Mouse (Mus musculus): ENCODE measurements around the gene Shh. TPM values are rescaled to one million over a fixed set of nuclear protein-coding genes. Genes with fewer than 3 reads are reported as not detected.

Shh gene
- polyA plus RNA-seq, 1 experiment from 2014 or later = 7.3 TPM

GRCm38 (mm10) chr5:28455721-28456120 is 11.3 kb downstream of the Shh start:
- H3K4me3 ChIP-seq = peak overlapping the region; percentile 74; the same call in 1 of the 2 replicates
- H3K27ac ChIP-seq (replicated peaks) = peak overlapping the region; percentile 29; the same call in 1 of the 2 replicates
- peaks cover 88% of the 10 kb centered on the region for H3K27me3 ChIP-seq (ENCODE audit: low read depth, poor library complexity, severe bottlenecking)
- 0 out of 2 replicates have a peak, but pooled peaks cover 8% of the 10 kb centered on the region for H3K36me3 ChIP-seq
- H3K9me3 ChIP-seq (replicated peaks) = no peaks in the 10 kb centered on the region
- 83% methylated on average over 5 of the region's 5 CpGs for WGBS
- no peak for DNase-seq (ENCODE audit: low spot score)
- peaks cover 46% of the 10 kb centered on the region for H3K4me1 ChIP-seq

- Histone ChIP-seq H3K9me3 (replicated peaks) (no peaks in the 10 kb centered on the region), H3K27ac (replicated peaks) (no peak overlapping the region), H3K36me3 (0 out of 2 replicates have a peak, but pooled peaks cover 8% of the 10 kb centered on the region), H3K27me3 (ENCODE audit: low read depth, poor library complexity, severe bottlenecking) (peaks cover 76% of the 10 kb centered on the region), H3K4me1 (peaks cover 35% of the 10 kb centered on the region), H3K4me3 (no peak overlapping the region)
- WGBS = 92% methylated on average over 6 of the region's 6 CpGs
- DNase-seq (ENCODE audit: low spot score) = peak; percentile 10
Observed at GRCm38 (mm10) chr5:28454546-28454945, 12.5 kb downstream of the Shh start.

GRCm38 (mm10) chr5:28453523-28453922 is 13.5 kb downstream of the Shh start:
- H3K4me3 ChIP-seq = no peak overlapping the region
- peak; percentile 17 for DNase-seq (ENCODE audit: low spot score)
- H3K27me3 ChIP-seq (ENCODE audit: low read depth, poor library complexity, severe bottlenecking) = peaks cover 66% of the 10 kb centered on the region
- H3K27ac ChIP-seq (replicated peaks) = no peak overlapping the region
- H3K4me1 ChIP-seq = peaks cover 24% of the 10 kb centered on the region
- H3K36me3 ChIP-seq = 0 out of 2 replicates have a peak, but pooled peaks cover 8% of the 10 kb centered on the region
- 24% methylated on average over 3 of the region's 3 CpGs for WGBS
- H3K9me3 ChIP-seq (replicated peaks) = no peaks in the 10 kb centered on the region

- Histone ChIP-seq H3K36me3 (0 out of 2 replicates have a peak, but pooled peaks cover 5% of the 10 kb centered on the region), H3K4me3 (no peak overlapping the region), H3K4me1 (peaks cover 20% of the 10 kb centered on the region), H3K27ac (replicated peaks) (no peak overlapping the region), H3K9me3 (replicated peaks) (no peaks in the 10 kb centered on the region), H3K27me3 (ENCODE audit: low read depth, poor library complexity, severe bottlenecking) (peaks cover 62% of the 10 kb centered on the region)
- WGBS = 81% methylated on average over 5 of the region's 5 CpGs
- peak; percentile 6 for DNase-seq (ENCODE audit: low spot score)
Observed at GRCm38 (mm10) chr5:28453086-28453485, 14.0 kb downstream of the Shh start.

- H3K9me3 ChIP-seq (replicated peaks) = no peaks in the 10 kb centered on the region
- peaks cover 42% of the 10 kb centered on the region for H3K27me3 ChIP-seq (ENCODE audit: low read depth, poor library complexity, severe bottlenecking)
- peaks cover 12% of the 10 kb centered on the region; the same call in 1 of the 2 replicates for H3K4me1 ChIP-seq
- peak; percentile 83 for DNase-seq (ENCODE audit: low spot score)
- no peak overlapping the region for H3K27ac ChIP-seq (replicated peaks)
- H3K36me3 ChIP-seq = no peaks in the 10 kb centered on the region
- 31% methylated on average over 6 of the region's 6 CpGs for WGBS
- H3K4me3 ChIP-seq = no peak overlapping the region
Observed at GRCm38 (mm10) chr5:28451053-28451638, 15.9 kb downstream of the Shh start.

GRCm38 (mm10) chr5:28450126-28450890 is 16.7 kb downstream of the Shh start:
- Histone ChIP-seq H3K4me3 (no peak overlapping the region), H3K27ac (replicated peaks) (no peak overlapping the region), H3K36me3 (no peaks in the 10 kb centered on the region), H3K27me3 (ENCODE audit: low read depth, poor library complexity, severe bottlenecking) (peaks cover 34% of the 10 kb centered on the region), H3K4me1 (peaks cover 9% of the 10 kb centered on the region; the same call in 1 of the 2 replicates), H3K9me3 (replicated peaks) (no peaks in the 10 kb centered on the region)
- WGBS = 70% methylated on average over 3 of the region's 3 CpGs
- peak; percentile 9 for DNase-seq (ENCODE audit: low spot score)

- Histone ChIP-seq H3K27ac (replicated peaks) (no peak overlapping the region), H3K27me3 (ENCODE audit: low read depth, poor library complexity, severe bottlenecking) (no peaks in the 10 kb centered on the region), H3K4me1 (no peaks in the 10 kb centered on the region), H3K36me3 (no peaks in the 10 kb centered on the region), H3K9me3 (replicated peaks) (no peaks in the 10 kb centered on the region), H3K4me3 (no peak overlapping the region)
- no peak for DNase-seq (ENCODE audit: low spot score)
- 93% methylated on average over 9 of the region's 9 CpGs for WGBS
Observed at GRCm38 (mm10) chr5:28425926-28426325, 41.1 kb downstream of the Shh start.

- no peak for DNase-seq (ENCODE audit: low spot score)
- H3K27me3 ChIP-seq (ENCODE audit: low read depth, poor library complexity, severe bottlenecking) = no peaks in the 10 kb centered on the region
- H3K36me3 ChIP-seq = peaks cover 16% of the 10 kb centered on the region
- H3K27ac ChIP-seq (replicated peaks) = no peak overlapping the region
- 80% methylated on average over 4 of the region's 4 CpGs for WGBS
- H3K9me3 ChIP-seq (replicated peaks) = no peaks in the 10 kb centered on the region
- H3K4me1 ChIP-seq = no peaks in the 10 kb centered on the region
- H3K4me3 ChIP-seq = no peak overlapping the region
Observed at GRCm38 (mm10) chr5:28423781-28424180, 43.3 kb downstream of the Shh start.

GRCm38 (mm10) chr5:28419640-28420265 is 47.3 kb downstream of the Shh start:
- Histone ChIP-seq H3K36me3 (peaks cover 55% of the 10 kb centered on the region), H3K9me3 (replicated peaks) (no peaks in the 10 kb centered on the region), H3K4me3 (no peak overlapping the region), H3K4me1 (no peaks in the 10 kb centered on the region), H3K27me3 (ENCODE audit: low read depth, poor library complexity, severe bottlenecking) (no peaks in the 10 kb centered on the region), H3K27ac (replicated peaks) (no peak overlapping the region)
- DNase-seq (ENCODE audit: low spot score) = no peak
- WGBS = 95% methylated on average over 12 of the region's 12 CpGs

- Histone ChIP-seq H3K27me3 (ENCODE audit: low read depth, poor library complexity, severe bottlenecking) (no peaks in the 10 kb centered on the region), H3K27ac (replicated peaks) (no peak overlapping the region), H3K9me3 (replicated peaks) (no peaks in the 10 kb centered on the region), H3K36me3 (peaks cover 65% of the 10 kb centered on the region), H3K4me3 (no peak overlapping the region), H3K4me1 (no peaks in the 10 kb centered on the region)
- 88% methylated on average over 10 of the region's 10 CpGs for WGBS
- DNase-seq (ENCODE audit: low spot score) = no peak
Observed at GRCm38 (mm10) chr5:28418734-28419133, 48.3 kb downstream of the Shh start.

GRCm38 (mm10) chr5:28416029-28416428 is 51.0 kb downstream of the Shh start:
- no peak for DNase-seq (ENCODE audit: low spot score)
- Histone ChIP-seq H3K36me3 (peaks cover 93% of the 10 kb centered on the region), H3K9me3 (replicated peaks) (no peaks in the 10 kb centered on the region)

GRCm38 (mm10) chr5:28414076-28414475 is 53.0 kb downstream of the Shh start:
- H3K9me3 ChIP-seq (replicated peaks) = no peaks in the 10 kb centered on the region
- H3K27ac ChIP-seq (replicated peaks) = no peak overlapping the region
- WGBS = 95% methylated on average over 3 of the region's 3 CpGs
- peaks cover 99% of the 10 kb centered on the region for H3K36me3 ChIP-seq
- H3K4me3 ChIP-seq = no peak overlapping the region
- H3K4me1 ChIP-seq = no peaks in the 10 kb centered on the region
- DNase-seq (ENCODE audit: low spot score) = no peak
- H3K27me3 ChIP-seq (ENCODE audit: low read depth, poor library complexity, severe bottlenecking) = no peaks in the 10 kb centered on the region

More at GRCm38 (mm10) chr5:28416029-28416428, 51.0 kb downstream of the Shh start:
- Histone ChIP-seq H3K27me3 (ENCODE audit: low read depth, poor library complexity, severe bottlenecking) (no peaks in the 10 kb centered on the region), H3K27ac (replicated peaks) (no peak overlapping the region), H3K4me1 (no peaks in the 10 kb centered on the region), H3K4me3 (no peak overlapping the region)

GRCm38 (mm10) chr5:28413533-28413932 is 53.5 kb downstream of the Shh start:
- Histone ChIP-seq H3K27me3 (ENCODE audit: low read depth, poor library complexity, severe bottlenecking) (no peaks in the 10 kb centered on the region), H3K27ac (replicated peaks) (no peak overlapping the region), H3K36me3 (peaks cover 99% of the 10 kb centered on the region), H3K4me3 (no peak overlapping the region), H3K4me1 (no peaks in the 10 kb centered on the region), H3K9me3 (replicated peaks) (no peaks in the 10 kb centered on the region)
- DNase-seq (ENCODE audit: low spot score) = no peak
- 94% methylated on average over 5 of the region's 5 CpGs for WGBS

Data from midbrain, embryonic 10.5 days (tissue).